Mouse (Mus musculus) erythroid progenitor cell, adult 5-6 weeks (primary cell): Measurements from ENCODE around the gene Josd2. TPM values are rescaled to one million over a fixed set of nuclear protein-coding genes. Genes with fewer than 3 reads are reported as not detected.

Experiments
- ATAC-seq: replicated peaks from 2 replicates; pipeline ENCODE4 v1.8.0; 2016; ENCODE audit warnings: moderate number of reproducible peaks, mild to moderate bottlenecking, moderate TSS enrichment, inconsistent platforms; ENCODE audit not compliant: poor library complexity, low FRiP score, severe bottlenecking
- total RNA-seq, 2 experiments: library from RNA; stranded (forward) in 1 of 2; stranded (reverse) in 1 of 2; fragments of 150-400 nt in 1 of 2; fragments of 186-747, 209-891 nt in 1 of 2; gene quantifications; 2 replicates each; pipeline versions ENCODE4 v1.2.3 to v1.2.4; 2015 to 2017; ENCODE audit warnings: low replicate concordance in 2 of 2

Gene Josd2
- total RNA-seq, 2 experiments from 2014 or later: 122 to 183 TPM

- ATAC-seq: no peak
These were observed 22.8 kb upstream of the Josd2 start for GRCm38 (mm10) chr7:44444886-44445527.

- no peak for ATAC-seq
These were observed 22.3 kb upstream of the Josd2 start for GRCm38 (mm10) chr7:44445528-44445923.

GRCm38 (mm10) chr7:44446070-44446855 is 21.5 kb upstream of the Josd2 start:
- no peak for ATAC-seq

- ATAC-seq: no peak
These were observed 14.5 kb upstream of the Josd2 start for GRCm38 (mm10) chr7:44453256-44453655.

GRCm38 (mm10) chr7:44456302-44456701 is 11.5 kb upstream of the Josd2 start:
- peak; percentile 77 for ATAC-seq

GRCm38 (mm10) chr7:44460067-44460466 is 7.7 kb upstream of the Josd2 start:
- no peak for ATAC-seq

GRCm38 (mm10) chr7:44460767-44461502 is 6.8 kb upstream of the Josd2 start:
- no peak for ATAC-seq

GRCm38 (mm10) chr7:44461503-44462217 is 6.1 kb upstream of the Josd2 start:
- no peak for ATAC-seq

GRCm38 (mm10) chr7:44462218-44463055 is 5.3 kb upstream of the Josd2 start:
- 0 out of 2 replicates have a peak, but pooled peaks have one; percentile 41 for ATAC-seq

- no peak for ATAC-seq
These were observed 4.7 kb upstream of the Josd2 start for GRCm38 (mm10) chr7:44463056-44463425.

GRCm38 (mm10) chr7:44463556-44464225 is 4.1 kb upstream of the Josd2 start:
- ATAC-seq: no peak

GRCm38 (mm10) chr7:44464511-44464910 is 3.3 kb upstream of the Josd2 start:
- no peak for ATAC-seq

- no peak for ATAC-seq
These were observed 2.7 kb upstream of the Josd2 start, which contains the start of gene Aspdh for GRCm38 (mm10) chr7:44465111-44465510. Gene Aspdh, plus strand, starts transcription at chr7:44465391.

- no peak for ATAC-seq
These were observed 1.5 kb upstream of the Josd2 start for GRCm38 (mm10) chr7:44466006-44466887.

- ATAC-seq: no peak
These were observed 880 bp upstream of the Josd2 start for GRCm38 (mm10) chr7:44466888-44467311.

GRCm38 (mm10) chr7:44468644-44469285 is 985 bp downstream of the Josd2 start:
- 0 out of 2 replicates have a peak, but pooled peaks have one; percentile 18 for ATAC-seq
